Mouse (Mus musculus) megakaryocyte, embryonic 14.5 days (primary cell): ENCODE measurements at regions not wholly inside any gene's neighbourhood (a gene's known extent, or its start where the extent isn't known, plus 50 kb on each side); places are given as distances from the start of the nearest gene placed in this dataset.

ENCODE experiments used
- H3K27me3 ChIP-seq: replicated peaks from 2 replicates; pipeline ENCODE3; 2012; ENCODE audit warnings: inconsistent platforms
- H3K36me3 ChIP-seq: replicated peaks from 2 replicates; pipeline ENCODE3; 2012; ENCODE audit warnings: low read length, inconsistent platforms, mixed read lengths
- H3K4me1 ChIP-seq: 2 replicates; pipeline ENCODE4 v1.6.1; 2012; ENCODE audit warnings: inconsistent platforms
- H3K4me3 ChIP-seq: replicated peaks from 2 replicates; pipeline ENCODE3; 2012; ENCODE audit warnings: moderate library complexity, mild to moderate bottlenecking, inconsistent platforms
- H3K9me3 ChIP-seq: 2 replicates; pipeline ENCODE4 v1.6.1; 2012; ENCODE audit warnings: inconsistent platforms
- FLI1 ChIP-seq: IDR thresholded peaks from 2 replicates; pipeline ENCODE4 v1.6.1; 2012; ENCODE audit warnings: low read length, inconsistent platforms, mixed read lengths
- GATA1 ChIP-seq: IDR thresholded peaks from 3 replicates; pipeline ENCODE4 v1.6.1; 2012; ENCODE audit warnings: mixed read lengths, low read length, inconsistent platforms, borderline replicate concordance

DNA sequence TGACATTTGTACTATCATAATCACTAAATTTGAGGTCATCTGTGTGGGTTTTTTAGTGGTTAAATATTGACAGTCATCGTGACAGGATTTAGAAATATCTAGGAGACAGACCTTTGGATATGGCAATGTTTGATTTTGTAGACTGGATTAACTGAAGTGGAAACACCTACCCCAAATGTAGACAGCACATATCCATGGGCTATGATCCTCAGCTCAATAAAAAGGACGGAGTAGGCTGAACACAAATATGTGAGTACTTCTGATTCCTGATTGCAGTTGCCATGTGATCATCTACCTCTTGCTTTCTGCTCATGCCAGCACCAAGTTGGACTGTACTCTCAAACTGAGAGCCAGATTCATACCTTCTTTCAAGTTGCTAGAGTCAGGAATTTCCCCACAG lies 674.4 kb downstream of the Kcna4 start:
- no peak for TF ChIP-seq GATA1
- TF ChIP-seq FLI1: no peak
- Histone ChIP-seq H3K36me3 (no peaks in the 10 kb centered on the region), H3K4me3 (no peak overlapping the region), H3K27me3 (no peaks in the 10 kb centered on the region), H3K9me3 (no peaks in the 10 kb centered on the region), H3K4me1 (no peaks in the 10 kb centered on the region)

DNA sequence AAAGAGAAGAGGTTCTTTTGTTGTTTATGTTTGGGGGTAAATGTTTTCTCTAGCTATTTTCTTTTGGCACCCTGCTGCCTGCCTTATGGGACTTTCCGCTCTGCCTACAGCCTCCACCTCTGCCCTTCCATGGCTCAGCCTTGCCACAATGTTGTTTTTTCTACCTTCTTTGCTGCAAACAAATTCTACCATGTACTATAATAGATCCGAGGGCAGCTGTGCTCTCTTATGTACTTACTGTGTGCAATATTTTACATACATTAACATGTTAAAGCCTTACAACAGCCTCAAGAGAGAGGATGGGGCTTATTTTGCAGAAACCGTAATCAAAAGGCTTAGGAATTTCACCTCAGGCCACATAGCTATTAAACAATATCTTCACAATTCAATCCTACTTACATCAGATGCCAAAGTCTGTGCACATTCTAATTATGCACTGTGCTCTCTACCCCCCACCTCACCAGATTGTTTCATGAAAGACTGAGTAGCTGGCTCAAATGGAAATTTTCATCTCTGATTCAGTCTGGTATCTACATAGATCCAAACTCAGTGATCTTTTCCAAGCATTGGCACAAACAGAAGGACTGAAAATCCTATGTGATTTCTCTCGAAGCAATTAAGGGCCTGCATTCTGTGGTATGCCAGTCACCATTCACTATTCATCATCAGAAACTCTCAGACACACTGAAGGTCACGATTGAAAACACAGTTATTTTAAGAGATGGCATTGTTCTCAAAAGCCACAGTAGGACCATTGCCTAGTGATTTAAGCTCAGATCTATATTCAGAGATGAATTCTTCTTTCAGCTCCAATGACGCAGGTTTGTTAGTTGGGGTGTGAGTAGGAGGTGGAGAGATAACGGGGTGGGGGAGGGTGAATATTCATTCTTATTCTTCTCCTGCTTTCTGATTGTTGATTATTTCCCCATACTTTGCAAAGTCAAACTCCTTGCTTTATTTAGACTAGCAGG lies 675.2 kb downstream of the Kcna4 start:
- Histone ChIP-seq H3K4me1 (no peaks in the 10 kb centered on the region), H3K36me3 (no peaks in the 10 kb centered on the region), H3K27me3 (no peaks in the 10 kb centered on the region), H3K4me3 (no peak overlapping the region), H3K9me3 (no peaks in the 10 kb centered on the region)
- TF ChIP-seq GATA1 (no peak), FLI1 (no peak)

DNA sequence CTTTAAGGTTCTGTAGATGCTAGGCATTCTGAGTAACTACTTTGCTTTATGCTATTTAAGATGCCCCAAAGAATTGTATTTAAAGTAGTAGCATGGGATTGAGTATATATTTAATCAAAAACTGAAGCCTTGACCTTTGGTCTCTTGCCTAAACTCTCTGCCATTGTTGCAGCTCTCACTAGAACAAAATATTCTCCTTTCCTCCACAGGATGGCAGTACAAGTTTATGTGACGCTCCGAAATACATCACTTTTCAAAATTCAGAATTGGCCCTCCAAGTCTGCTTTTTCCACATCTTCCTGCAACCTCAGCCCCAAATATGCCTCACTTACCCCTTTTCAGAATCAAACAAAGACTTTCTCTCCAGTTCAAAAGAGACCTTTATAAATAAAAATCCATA lies 678.1 kb downstream of the Kcna4 start:
- TF ChIP-seq FLI1 (no peak), GATA1 (no peak)
- H3K27me3 ChIP-seq: no peaks in the 10 kb centered on the region
- H3K9me3 ChIP-seq: no peaks in the 10 kb centered on the region
- H3K4me3 ChIP-seq: no peak overlapping the region
- no peaks in the 10 kb centered on the region for H3K4me1 ChIP-seq
- H3K36me3 ChIP-seq: no peaks in the 10 kb centered on the region

DNA sequence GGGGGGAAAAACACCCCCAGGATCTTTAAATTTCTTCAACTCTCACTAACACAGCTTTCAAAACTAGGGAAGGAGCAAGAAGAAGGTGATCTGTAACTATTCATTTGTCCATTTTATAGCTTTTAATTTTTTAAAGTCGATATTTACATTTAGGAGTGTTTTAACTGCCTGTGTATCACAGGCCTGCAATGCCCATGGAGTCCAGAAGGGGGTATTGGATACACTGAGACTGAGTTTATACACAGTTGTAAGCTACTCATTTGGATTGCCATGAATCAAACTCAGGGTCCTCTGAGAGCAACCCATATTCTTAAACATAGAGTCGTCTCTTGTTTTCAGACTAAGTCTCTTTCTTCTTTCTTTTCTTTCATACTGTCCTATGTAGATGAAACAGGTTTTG lies 679.1 kb downstream of the Kcna4 start:
- Histone ChIP-seq H3K36me3 (no peaks in the 10 kb centered on the region), H3K9me3 (no peaks in the 10 kb centered on the region), H3K27me3 (no peaks in the 10 kb centered on the region), H3K4me3 (no peak overlapping the region), H3K4me1 (no peaks in the 10 kb centered on the region)
- TF ChIP-seq GATA1 (no peak), FLI1 (no peak)

DNA sequence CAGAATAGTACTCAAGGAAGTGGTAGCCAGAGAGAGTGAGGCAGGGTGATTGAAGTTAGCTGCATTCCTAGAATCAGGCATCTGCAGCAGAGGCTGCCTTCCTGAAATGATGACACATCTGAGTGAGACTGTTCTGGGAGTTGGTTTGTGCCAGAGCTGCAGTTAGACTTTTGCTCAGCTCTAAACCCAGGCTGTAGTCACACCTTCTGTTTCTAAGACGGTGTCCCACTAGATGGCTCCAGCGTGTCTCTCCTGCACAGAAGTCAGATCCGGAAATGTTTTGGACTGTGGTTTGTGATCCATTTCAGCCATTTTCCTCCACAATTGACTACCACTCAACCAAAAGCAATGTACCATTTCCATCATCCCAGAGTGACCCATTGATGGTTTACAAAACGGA lies 683.1 kb downstream of the Kcna4 start:
- H3K27me3 ChIP-seq: no peaks in the 10 kb centered on the region
- H3K9me3 ChIP-seq: peaks cover 4% of the 10 kb centered on the region; the same call in 1 of the 2 replicates
- TF ChIP-seq FLI1 (no peak), GATA1 (no peak)
- H3K4me1 ChIP-seq: no peaks in the 10 kb centered on the region
- H3K4me3 ChIP-seq: no peak overlapping the region
- H3K36me3 ChIP-seq: no peaks in the 10 kb centered on the region

DNA sequence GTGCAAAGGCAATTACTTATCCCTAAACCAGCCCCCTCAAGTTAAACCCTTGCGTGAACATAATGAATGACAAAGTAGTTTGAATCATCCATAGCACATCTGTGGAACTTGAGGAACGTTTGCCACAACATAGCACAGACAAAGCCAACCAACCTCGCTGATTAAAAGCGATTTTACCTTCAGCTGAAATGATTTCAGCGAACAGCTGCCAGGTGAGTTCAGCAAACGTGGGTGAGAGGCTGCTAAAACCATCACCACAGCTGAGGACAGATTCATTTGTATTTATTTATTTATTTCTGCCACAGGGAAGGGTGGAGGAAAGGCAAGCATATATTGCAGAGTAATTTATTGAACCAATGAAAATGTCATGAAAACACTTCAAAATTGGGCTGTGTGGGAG lies 704.4 kb downstream of the Kcna4 start:
- no peak for TF ChIP-seq GATA1
- no peak for TF ChIP-seq FLI1
- Histone ChIP-seq H3K36me3 (no peaks in the 10 kb centered on the region), H3K4me3 (no peak overlapping the region), H3K9me3 (no peaks in the 10 kb centered on the region), H3K27me3 (no peaks in the 10 kb centered on the region), H3K4me1 (no peaks in the 10 kb centered on the region)

DNA sequence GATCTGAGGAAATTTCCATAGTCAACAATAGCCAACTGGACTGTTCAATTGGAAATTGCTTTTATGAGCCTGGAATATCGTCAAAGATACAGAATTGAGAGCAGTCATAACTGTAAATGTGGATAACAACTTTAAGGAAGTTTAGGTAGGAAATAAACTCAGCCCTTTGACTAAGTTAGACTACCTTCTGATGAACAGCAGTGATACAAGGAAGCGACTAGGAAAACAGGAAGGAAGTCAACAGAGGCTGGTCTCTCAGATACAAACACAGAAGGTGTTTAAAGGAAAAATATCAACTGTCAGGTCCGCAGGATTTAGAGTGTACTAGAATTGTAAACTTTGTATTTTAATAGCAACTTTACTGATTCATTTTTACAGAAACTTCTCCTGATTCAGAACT lies 721.1 kb downstream of the Kcna4 start:
- no peak for TF ChIP-seq FLI1
- no peak for TF ChIP-seq GATA1
- Histone ChIP-seq H3K4me1 (no peaks in the 10 kb centered on the region), H3K36me3 (no peaks in the 10 kb centered on the region), H3K27me3 (no peaks in the 10 kb centered on the region), H3K9me3 (no peaks in the 10 kb centered on the region), H3K4me3 (no peak overlapping the region)

DNA sequence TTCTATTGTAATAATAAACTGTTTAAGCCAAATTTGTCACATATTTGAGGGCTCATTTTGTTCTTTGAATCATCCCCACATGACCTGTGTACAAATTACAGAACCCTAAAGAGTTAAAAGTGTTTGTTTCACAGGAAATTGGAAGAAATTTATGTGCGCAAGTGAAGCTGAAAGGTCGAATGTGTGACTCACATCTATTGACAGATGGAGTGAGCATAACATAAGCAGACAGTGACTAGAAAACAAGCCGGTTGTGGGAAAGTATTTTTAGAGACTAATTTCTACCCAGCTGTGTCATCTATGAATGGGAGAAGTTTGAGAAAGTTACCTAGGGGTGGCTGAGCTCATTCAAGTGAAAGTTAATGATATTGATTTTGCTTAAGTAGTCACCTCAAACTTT lies 732.8 kb downstream of the Kcna4 start:
- H3K9me3 ChIP-seq: no peaks in the 10 kb centered on the region
- no peak overlapping the region for H3K4me3 ChIP-seq
- TF ChIP-seq GATA1 (no peak), FLI1 (no peak)
- H3K27me3 ChIP-seq: no peaks in the 10 kb centered on the region
- no peaks in the 10 kb centered on the region for H3K36me3 ChIP-seq
- H3K4me1 ChIP-seq: no peaks in the 10 kb centered on the region

DNA sequence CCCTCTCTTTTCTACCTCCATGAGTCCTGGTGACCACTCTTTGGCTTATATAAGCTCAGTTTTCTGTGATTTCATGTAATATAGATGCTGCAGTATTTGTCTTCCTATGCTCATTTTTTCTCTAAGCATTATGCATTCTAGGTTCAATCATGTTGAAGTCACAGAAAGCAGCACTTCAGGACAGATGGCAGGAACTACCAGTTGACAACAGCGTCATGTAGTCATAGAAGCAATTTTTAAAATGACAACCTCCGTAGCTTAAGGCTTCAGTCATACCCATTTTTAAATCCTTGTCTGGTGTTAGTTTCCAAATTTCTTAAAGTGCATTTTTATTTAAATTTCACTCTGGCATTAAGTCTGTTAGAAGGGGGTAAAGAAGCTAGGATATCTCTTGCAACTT lies 740.2 kb downstream of the Kcna4 start:
- H3K27me3 ChIP-seq: no peaks in the 10 kb centered on the region
- no peaks in the 10 kb centered on the region for H3K9me3 ChIP-seq
- TF ChIP-seq FLI1 (no peak), GATA1 (no peak)
- no peaks in the 10 kb centered on the region for H3K4me1 ChIP-seq
- H3K4me3 ChIP-seq: no peak overlapping the region
- no peaks in the 10 kb centered on the region for H3K36me3 ChIP-seq

DNA sequence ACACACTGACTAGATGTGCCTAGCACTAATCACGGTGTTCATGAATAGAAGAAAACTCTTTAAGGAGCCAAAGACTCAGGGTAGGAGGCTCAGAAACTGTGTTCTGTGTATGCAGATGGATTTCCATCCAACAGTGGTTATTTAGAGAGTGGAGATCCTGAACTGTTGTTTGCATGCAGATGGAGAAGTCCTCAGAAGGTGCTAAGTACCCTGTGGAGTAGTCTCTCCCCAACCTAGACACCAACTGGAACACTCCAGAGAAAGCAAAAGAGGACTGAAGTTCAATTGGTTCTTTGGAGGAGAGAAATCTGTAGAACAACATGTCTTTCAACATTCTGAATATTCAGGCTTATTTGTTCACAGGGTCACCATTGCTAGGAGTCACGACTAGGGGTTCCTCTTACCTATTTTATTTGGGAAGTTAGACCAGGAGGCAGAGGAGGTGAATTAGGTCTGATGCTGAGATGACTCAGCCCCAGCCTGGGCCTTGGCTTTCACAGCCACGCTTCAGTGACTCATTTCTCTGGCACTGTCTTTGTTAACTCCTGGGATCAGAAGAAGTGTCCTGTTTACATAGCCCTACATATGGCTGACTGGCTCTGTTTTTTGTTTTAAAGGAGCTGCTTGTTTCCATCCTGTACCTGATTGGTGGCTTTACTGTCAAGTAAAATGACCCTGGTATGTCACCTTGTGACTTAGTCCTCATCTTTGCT lies 742.0 kb downstream of the Kcna4 start:
- H3K4me1 ChIP-seq: no peaks in the 10 kb centered on the region
- H3K36me3 ChIP-seq: no peaks in the 10 kb centered on the region

More for the DNA sequence above, 742.0 kb downstream of the Kcna4 start:
- Histone ChIP-seq H3K27me3 (no peaks in the 10 kb centered on the region), H3K4me3 (no peak overlapping the region), H3K9me3 (no peaks in the 10 kb centered on the region)
- TF ChIP-seq FLI1 (no peak), GATA1 (no peak)
